Mouse (Mus musculus) heart, embryonic 14.5 days (tissue): ENCODE measurements around the gene Sh3gl3. TPM values are rescaled to one million over a fixed set of nuclear protein-coding genes. Genes with fewer than 3 reads are reported as not detected.

ENCODE experiments used
- ATAC-seq: fragments of 200-750 bp; cut with Nextera tagmentation; 2 replicates; pipeline ENCODE4 v1.8.0; 2017; ENCODE audit warnings: low read depth, moderate TSS enrichment; ENCODE audit not compliant: insufficient number of reproducible peaks, insufficient read depth, low FRiP score
- H3K27ac ChIP-seq, 2 experiments: fragments of 200-500 bp in 1 of 2; fragments of 300-500 bp in 1 of 2; sonication (generic) in 1 of 2; replicated peaks in 1 of 2; 2 replicates each; pipeline ENCODE4 v1.5.1; 2012 to 2014; ENCODE audit warnings: low read depth in 2 of 2, low read length in 2 of 2, control low read depth in 1 of 2, mild to moderate bottlenecking in 1 of 2, mixed read lengths in 1 of 2; ENCODE audit not compliant: control insufficient read depth in 1 of 2, insufficient read depth in 1 of 2
- H3K27me3 ChIP-seq: fragments of 300-500 bp; sonication (generic); 2 replicates; pipeline ENCODE4 v1.6.1; 2014; ENCODE audit warnings: mild to moderate bottlenecking, low read length, control low read depth; ENCODE audit not compliant: control insufficient read depth, insufficient read depth
- H3K36me3 ChIP-seq: fragments of 300-500 bp; sonication (generic); 2 replicates; pipeline ENCODE4 v1.6.1; 2014; ENCODE audit warnings: mild to moderate bottlenecking, control low read depth, low read length, mixed read lengths; ENCODE audit not compliant: control insufficient read depth, insufficient read depth
- H3K4me1 ChIP-seq, 2 experiments: fragments of 200-500 bp in 1 of 2; fragments of 300-500 bp in 1 of 2; sonication (generic) in 1 of 2; 2 replicates each; pipeline ENCODE4 v1.6.1; 2012 to 2014; ENCODE audit warnings: low read length in 2 of 2, control low read depth in 1 of 2, mixed read lengths in 1 of 2; ENCODE audit not compliant: control insufficient read depth in 2 of 2, insufficient read depth in 2 of 2
- H3K4me2 ChIP-seq: fragments of 300-500 bp; sonication (generic); 2 replicates; pipeline ENCODE4 v1.6.1; 2014; ENCODE audit warnings: mild to moderate bottlenecking, low read length
- H3K4me3 ChIP-seq, 2 experiments: fragments of 200-500 bp in 1 of 2; fragments of 300-500 bp in 1 of 2; sonication (generic) in 1 of 2; 2 replicates each; pipeline ENCODE4 v1.5.1; 2012 to 2014; ENCODE audit warnings: low read length in 2 of 2, mild to moderate bottlenecking in 2 of 2, control low read depth in 1 of 2, low read depth in 1 of 2, moderate library complexity in 1 of 2; ENCODE audit not compliant: control insufficient read depth in 1 of 2, insufficient read depth in 1 of 2
- H3K9ac ChIP-seq: fragments of 300-500 bp; sonication (generic); 2 replicates; pipeline ENCODE4 v1.6.1; 2014; ENCODE audit warnings: mild to moderate bottlenecking, low read length
- H3K9me3 ChIP-seq: fragments of 300-500 bp; sonication (generic); 2 replicates; pipeline ENCODE4 v1.6.1; 2016; ENCODE audit warnings: low read length, control low read depth; ENCODE audit not compliant: control insufficient read depth
- WGBS: fragments of 180-500 bp; shearing (Covaris S2); extraction: QIAGEN DNeasy Blood & Tissue Kit; methylation state at CpG from one replicate; pipeline ENCODE4 v1.1.7; 2014; 5-methylcytosine and 5-hydroxymethylcytosine counted together
- polyA plus RNA-seq: library from polyadenylated mRNA; unstranded; fragments of >200 nt; fragmentation: Nextera tagmentation; extraction: Ambion mirVana; gene quantifications from 2 replicates; pipeline ENCODE4 v1.2.1, GENCODE M21; 2014

Gene Sh3gl3
- polyA plus RNA-seq, 1 experiment from 2014 or later, result 7.5 TPM

GRCm38 (mm10) chr7:82256936-82257335 is 83.3 kb downstream of the Sh3gl3 start:
- no peaks in the 10 kb centered on the region for H3K9me3 ChIP-seq
- no peaks in the 10 kb centered on the region for H3K4me1 ChIP-seq
- no peak overlapping the region for H3K4me2 ChIP-seq
- no peaks in the 10 kb centered on the region for H3K36me3 ChIP-seq
- H3K4me3 ChIP-seq, result no peak overlapping the region
- H3K27ac ChIP-seq, result no peak overlapping the region
- H3K27me3 ChIP-seq, result no peaks in the 10 kb centered on the region
- H3K9ac ChIP-seq, result no peak overlapping the region
- ATAC-seq, result no peak
- WGBS, result 69% methylated on average over 6 of the region's 6 CpGs

DNA sequence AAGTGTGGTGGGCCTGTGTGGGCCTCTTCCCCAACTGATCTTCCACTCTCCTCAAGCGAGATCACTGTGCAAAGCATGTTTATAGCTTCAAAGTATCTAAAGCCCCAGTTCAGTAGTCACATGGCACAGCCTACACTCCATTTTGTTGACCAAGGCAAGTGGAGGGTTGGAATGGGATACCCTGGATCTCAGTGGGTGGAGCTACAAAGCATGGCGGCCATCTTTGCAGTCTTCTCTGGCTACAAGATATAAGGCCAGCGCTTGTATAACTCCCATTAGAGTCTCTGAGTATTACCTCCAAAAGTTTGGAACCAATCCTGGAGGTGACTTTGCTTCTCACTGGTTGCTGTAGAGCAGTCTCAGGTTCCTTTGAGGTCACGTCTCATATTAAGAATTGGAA is 83.9 kb downstream of the Sh3gl3 start:
- no peaks in the 10 kb centered on the region for H3K27me3 ChIP-seq
- H3K9ac ChIP-seq, result no peak overlapping the region
- H3K4me2 ChIP-seq, result no peak overlapping the region
- no peaks in the 10 kb centered on the region for H3K9me3 ChIP-seq
- ATAC-seq, result no peak
- no peaks in the 10 kb centered on the region for H3K36me3 ChIP-seq
- H3K27ac ChIP-seq, result no peak overlapping the region
- 91% methylated on average over 4 of the region's 4 CpGs for WGBS
- H3K4me1 ChIP-seq, result no peaks in the 10 kb centered on the region
- no peak overlapping the region for H3K4me3 ChIP-seq

GRCm38 (mm10) chr7:82260210-82260609 is 86.6 kb downstream of the Sh3gl3 start:
- 66% methylated on average over 6 of the region's 6 CpGs for WGBS
- H3K9ac ChIP-seq, result no peak overlapping the region
- H3K4me2 ChIP-seq, result no peak overlapping the region
- H3K27me3 ChIP-seq, result no peaks in the 10 kb centered on the region
- no peak for ATAC-seq
- no peak overlapping the region for H3K4me3 ChIP-seq
- no peaks in the 10 kb centered on the region for H3K4me1 ChIP-seq
- no peaks in the 10 kb centered on the region for H3K36me3 ChIP-seq
- H3K9me3 ChIP-seq, result no peaks in the 10 kb centered on the region
- H3K27ac ChIP-seq, result no peak overlapping the region

- 14% methylated on average over 8 of the region's 8 CpGs for WGBS
- no peak overlapping the region for H3K9ac ChIP-seq
- no peaks in the 10 kb centered on the region for H3K9me3 ChIP-seq
- no peak overlapping the region for H3K4me2 ChIP-seq
- ATAC-seq, result no peak
- no peaks in the 10 kb centered on the region for H3K36me3 ChIP-seq
- no peaks in the 10 kb centered on the region for H3K4me1 ChIP-seq
- no peak overlapping the region for H3K27ac ChIP-seq
- no peaks in the 10 kb centered on the region for H3K27me3 ChIP-seq
- H3K4me3 ChIP-seq, result no peak overlapping the region
Observed at GRCm38 (mm10) chr7:82263141-82263540, 89.5 kb downstream of the Sh3gl3 start.

DNA sequence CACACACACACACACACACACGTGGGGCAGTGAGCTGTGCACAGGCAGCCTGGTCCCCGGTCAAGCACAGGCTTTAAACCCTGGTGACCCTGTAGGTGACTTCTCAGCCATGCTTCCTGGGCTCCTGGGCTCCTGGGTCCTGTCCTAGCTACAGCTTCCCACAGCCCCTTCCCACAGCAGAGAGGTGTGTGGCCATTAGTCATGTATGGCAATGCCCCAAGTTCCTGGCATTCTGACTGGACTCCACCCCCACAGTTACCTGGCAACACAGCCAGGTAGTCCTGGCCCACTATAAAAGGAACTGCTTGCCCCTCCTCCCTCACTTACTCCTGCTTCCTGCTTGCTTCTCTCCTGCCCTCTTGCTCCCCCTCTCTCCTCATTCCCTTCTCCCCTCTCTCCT is 90.5 kb downstream of the Sh3gl3 start:
- H3K27me3 ChIP-seq, result no peaks in the 10 kb centered on the region
- H3K4me1 ChIP-seq, result no peaks in the 10 kb centered on the region
- no peak overlapping the region for H3K27ac ChIP-seq
- no peak overlapping the region for H3K4me2 ChIP-seq
- WGBS, result 50% methylated on average over 2 of the region's 2 CpGs
- ATAC-seq, result no peak
- no peaks in the 10 kb centered on the region for H3K9me3 ChIP-seq
- H3K9ac ChIP-seq, result no peak overlapping the region
- no peak overlapping the region for H3K4me3 ChIP-seq
- H3K36me3 ChIP-seq, result no peaks in the 10 kb centered on the region

GRCm38 (mm10) chr7:82265365-82265764 is 91.7 kb downstream of the Sh3gl3 start:
- H3K27me3 ChIP-seq, result no peaks in the 10 kb centered on the region
- H3K4me3 ChIP-seq, result no peak overlapping the region
- H3K9me3 ChIP-seq, result no peaks in the 10 kb centered on the region
- no peak overlapping the region for H3K9ac ChIP-seq
- no peak for ATAC-seq
- no peak overlapping the region for H3K27ac ChIP-seq
- H3K4me1 ChIP-seq, result no peaks in the 10 kb centered on the region
- H3K36me3 ChIP-seq, result no peaks in the 10 kb centered on the region
- 52% methylated on average over 4 of the region's 4 CpGs for WGBS
- H3K4me2 ChIP-seq, result no peak overlapping the region

DNA sequence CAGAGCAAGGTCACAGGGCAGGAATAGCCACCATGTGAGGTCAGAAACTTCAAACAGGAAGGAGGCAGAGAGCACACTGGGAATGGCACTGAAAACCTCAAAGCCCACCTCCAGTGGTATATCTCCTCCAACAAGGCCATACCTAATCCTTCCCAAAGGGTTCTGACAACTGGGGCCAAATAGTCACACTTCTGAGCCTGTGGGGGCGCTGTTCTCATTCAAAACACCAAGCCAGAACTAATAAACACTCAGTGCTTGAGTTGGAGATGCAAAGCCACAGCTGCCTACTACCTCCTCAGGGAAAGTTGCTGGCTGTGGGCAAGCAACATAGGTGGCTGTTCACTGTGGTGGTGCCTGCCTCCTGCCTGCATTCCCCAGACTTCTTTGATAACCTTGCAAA is 96.3 kb downstream of the Sh3gl3 start:
- 8% methylated on average over 1 of the region's 1 CpGs for WGBS
- peaks cover 7 to 8% of the 10 kb centered on the region in 2 experiments; a peak in 3 of 4 replicates for H3K4me1 ChIP-seq
- no peak overlapping the region for H3K9ac ChIP-seq
- H3K9me3 ChIP-seq, result no peaks in the 10 kb centered on the region
- H3K27ac ChIP-seq, result no peak overlapping the region
- H3K27me3 ChIP-seq, result no peaks in the 10 kb centered on the region
- ATAC-seq, result no peak
- no peak overlapping the region for H3K4me2 ChIP-seq
- no peaks in the 10 kb centered on the region for H3K36me3 ChIP-seq
- no peak overlapping the region for H3K4me3 ChIP-seq

DNA sequence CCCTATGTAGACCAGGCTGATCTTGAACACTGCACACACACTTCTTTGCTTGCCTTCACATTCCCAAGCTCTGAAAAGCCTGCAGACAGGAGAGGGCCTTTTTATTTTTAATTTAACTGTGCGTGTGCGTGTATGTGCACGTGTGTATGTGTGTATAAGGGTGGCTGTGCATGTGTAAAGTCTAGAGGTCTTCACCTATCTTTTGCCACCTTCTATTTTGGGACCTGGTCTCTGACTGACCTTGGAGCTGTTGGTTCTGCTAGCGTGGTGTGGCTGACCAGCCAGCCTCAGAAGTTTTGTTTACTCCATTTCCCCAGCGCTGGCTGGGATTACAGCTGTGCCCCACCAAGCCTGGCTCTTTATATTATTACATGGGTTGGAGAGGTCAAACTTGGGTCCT is 98.1 kb downstream of the Sh3gl3 start:
- ATAC-seq, result peak; percentile 26; the same call in 1 of the 2 replicates
- Histone ChIP-seq H3K36me3 (no peaks in the 10 kb centered on the region), H3K4me2 (no peak overlapping the region), H3K4me3 (no peak overlapping the region), H3K27me3 (no peaks in the 10 kb centered on the region), H3K9ac (no peak overlapping the region), H3K4me1 (peaks cover 7 to 8% of the 10 kb centered on the region in 2 experiments; a peak in 3 of 4 replicates), H3K27ac (peak overlapping the region in 1 of 2 experiments; percentile 42; a peak in 2 of 4 replicates), H3K9me3 (no peaks in the 10 kb centered on the region)
- WGBS, result 40% methylated on average over 5 of the region's 5 CpGs
